Mouse (Mus musculus) layer of hippocampus, postnatal 14 days (tissue): ENCODE results near the gene Ckmt2. TPM values are rescaled to one million over a fixed set of nuclear protein-coding genes. Genes with fewer than 3 reads are reported as not detected.

Experiments used
- DNase-seq, 2 experiments: peaks; one replicate each; pipeline ENCODE4 v3.0.0; 2021 to 2022; ENCODE audit warnings: low spot score in 2 of 2, mixed read lengths in 1 of 2
- long read RNA-seq, 2 experiments: library from polyadenylated mRNA; stranded (forward); transcript quantifications; one replicate each; pipeline ENCODE4 v2.0.0; 2021
- total RNA-seq, 2 experiments: library from RNA; stranded (reverse); gene quantifications; 2 replicates each; pipeline ENCODE4 v1.2.3; 2021

The Ckmt2 gene
- total RNA-seq, result under 1 TPM; 0.30 to 0.43 TPM
- long read RNA-seq, experiment 1, partial matches to known transcripts, result 0 of 2 reads
- long read RNA-seq, experiment 1, other reads (novel, unspliced or antisense), result 2 of 2 reads
- long read RNA-seq, experiment 2, partial matches to known transcripts, result 0 of 1 reads
- long read RNA-seq, experiment 2, other reads (novel, unspliced or antisense), result 1 of 1 reads

GRCm38 (mm10) chr13:91876741-91877349 lies at the start of gene Ckmt2:
Gene Ckmt2, minus strand, starts transcription at chr13:91876885.
- no peak for DNase-seq

DNA sequence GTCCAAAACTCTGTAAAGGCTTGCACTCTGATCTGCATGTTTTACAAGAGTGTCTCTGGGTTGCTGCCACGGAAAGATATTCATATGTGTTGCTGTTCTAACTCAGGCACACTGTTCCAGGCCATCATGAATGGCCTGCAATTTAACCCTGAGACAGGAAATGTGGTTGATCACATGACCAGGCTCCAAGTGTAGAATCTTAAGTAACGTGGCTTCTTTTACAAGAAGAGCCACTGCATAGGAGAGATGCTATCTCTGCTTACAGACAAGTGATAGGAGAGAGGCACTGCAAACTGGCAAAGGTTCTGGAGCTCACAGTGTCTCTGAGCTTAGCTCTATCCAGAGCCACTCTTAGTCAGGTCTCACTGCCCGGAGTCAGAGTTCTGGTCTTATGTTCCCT lies 44.3 kb upstream of the Ckmt2 start:
- DNase-seq, result no peak

DNA sequence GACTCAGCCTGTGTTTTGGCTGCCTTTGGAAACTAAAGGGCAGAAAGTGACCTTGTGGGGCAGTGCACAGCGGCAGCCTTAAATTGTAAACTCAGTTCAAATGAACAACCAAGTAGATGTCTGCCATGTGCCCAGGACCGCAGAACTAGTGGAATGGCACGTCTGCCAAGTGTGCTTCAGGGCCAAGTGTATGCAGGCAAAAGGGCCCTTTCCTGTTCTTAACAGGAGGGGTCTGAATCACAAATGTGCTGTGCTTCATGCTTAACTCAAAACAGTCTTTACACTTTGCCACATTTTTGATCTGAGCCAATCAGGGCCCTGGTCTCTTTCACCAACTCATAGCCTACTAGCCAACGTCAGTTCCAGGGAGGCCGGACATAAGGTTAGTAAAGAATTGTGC lies 42.1 kb upstream of the Ckmt2 start:
- DNase-seq, result no peak

- no peak for DNase-seq
These were observed 41.1 kb upstream of the Ckmt2 start for GRCm38 (mm10) chr13:91917835-91918234.

- DNase-seq, result no peak
These were observed 39.6 kb upstream of the Ckmt2 start for GRCm38 (mm10) chr13:91916308-91916707.

- DNase-seq, result peak; percentile 54 to 74
These were observed 39.0 kb upstream of the Ckmt2 start for GRCm38 (mm10) chr13:91915582-91916239.

- no peak for DNase-seq
These were observed 38.5 kb upstream of the Ckmt2 start for GRCm38 (mm10) chr13:91915192-91915581.

- no peak for DNase-seq
These were observed 35.0 kb upstream of the Ckmt2 start for GRCm38 (mm10) chr13:91911652-91912051.

- DNase-seq, result no peak
These were observed 34.5 kb upstream of the Ckmt2 start for GRCm38 (mm10) chr13:91911211-91911610.

DNA sequence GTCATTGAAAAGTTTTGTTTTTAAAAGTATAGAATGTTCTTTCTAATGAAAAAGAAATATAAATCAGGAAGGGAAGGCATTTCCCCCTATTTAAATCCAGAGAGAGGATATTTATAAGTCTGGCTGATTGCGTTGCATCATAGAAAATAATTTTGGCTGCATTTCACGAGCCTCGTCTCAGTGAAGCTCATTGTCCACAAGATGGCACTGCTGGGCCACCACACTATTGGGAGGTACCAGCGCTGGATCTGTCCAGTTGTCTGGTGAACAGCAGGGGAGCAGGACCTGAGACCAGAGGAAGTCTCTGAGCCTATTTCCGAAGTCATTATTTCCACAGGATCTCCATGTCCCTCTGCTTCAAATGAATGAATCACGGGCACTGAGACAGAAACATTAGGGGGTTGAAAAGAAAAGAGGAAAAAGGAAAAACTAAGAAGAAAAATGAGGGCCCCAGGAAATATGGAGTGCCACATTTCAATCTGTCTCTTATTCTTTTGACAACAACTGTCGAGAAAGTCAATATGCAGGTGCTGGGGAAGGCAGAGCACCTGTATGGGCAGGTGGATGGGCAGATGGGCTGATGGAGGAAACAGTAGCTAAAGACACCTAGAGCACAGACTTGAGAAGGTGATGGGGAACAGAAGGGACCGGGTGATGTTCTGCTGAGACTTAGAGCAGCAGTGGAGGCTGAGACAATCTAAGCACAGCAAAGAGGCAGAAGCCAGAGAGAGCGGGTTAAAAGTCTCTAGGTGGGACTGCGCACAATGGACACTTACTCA lies 31.7 kb upstream of the Ckmt2 start:
- DNase-seq, result peak; percentile 67 to 91

DNA sequence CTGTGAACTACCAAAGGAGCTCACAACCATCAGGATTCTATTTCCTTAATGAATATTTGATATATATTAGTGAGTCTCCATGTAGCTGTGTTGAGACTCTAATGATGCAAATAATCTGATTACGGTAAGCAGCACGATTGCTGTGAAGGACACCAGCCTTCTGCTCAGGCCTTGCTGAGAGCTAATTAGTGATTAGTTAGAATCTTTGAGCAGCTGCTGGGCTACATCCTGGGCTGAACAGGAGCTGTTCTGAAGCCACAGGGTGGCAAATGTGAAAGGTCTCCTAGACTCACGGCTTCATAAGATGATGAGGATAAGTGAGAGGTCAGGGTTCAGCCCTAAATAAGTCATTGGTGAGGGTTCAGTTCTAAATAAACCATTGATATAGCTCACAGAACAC lies 29.7 kb upstream of the Ckmt2 start:
- no peak for DNase-seq

GRCm38 (mm10) chr13:91896476-91896875 lies 19.8 kb upstream of the Ckmt2 start:
- no peak for DNase-seq

DNA sequence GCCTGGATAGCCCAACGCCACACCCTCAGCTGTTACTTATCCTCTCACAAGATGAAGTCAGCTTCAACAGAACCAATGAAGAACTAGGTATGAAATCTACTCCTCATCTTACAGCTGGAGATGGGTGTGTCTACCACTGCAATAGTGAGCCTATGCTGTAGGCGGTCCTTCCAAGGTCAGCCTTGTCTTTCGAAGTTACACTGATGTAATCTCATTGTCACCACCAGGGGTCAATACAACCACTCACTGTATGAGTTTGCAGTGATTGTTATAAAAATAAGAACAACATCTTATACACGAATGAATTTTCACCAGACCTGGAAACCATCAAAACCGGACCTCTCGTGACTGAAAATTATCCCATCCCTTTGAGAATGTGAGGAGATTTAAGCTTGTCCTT lies 16.4 kb upstream of the Ckmt2 start:
- no peak for DNase-seq

DNA sequence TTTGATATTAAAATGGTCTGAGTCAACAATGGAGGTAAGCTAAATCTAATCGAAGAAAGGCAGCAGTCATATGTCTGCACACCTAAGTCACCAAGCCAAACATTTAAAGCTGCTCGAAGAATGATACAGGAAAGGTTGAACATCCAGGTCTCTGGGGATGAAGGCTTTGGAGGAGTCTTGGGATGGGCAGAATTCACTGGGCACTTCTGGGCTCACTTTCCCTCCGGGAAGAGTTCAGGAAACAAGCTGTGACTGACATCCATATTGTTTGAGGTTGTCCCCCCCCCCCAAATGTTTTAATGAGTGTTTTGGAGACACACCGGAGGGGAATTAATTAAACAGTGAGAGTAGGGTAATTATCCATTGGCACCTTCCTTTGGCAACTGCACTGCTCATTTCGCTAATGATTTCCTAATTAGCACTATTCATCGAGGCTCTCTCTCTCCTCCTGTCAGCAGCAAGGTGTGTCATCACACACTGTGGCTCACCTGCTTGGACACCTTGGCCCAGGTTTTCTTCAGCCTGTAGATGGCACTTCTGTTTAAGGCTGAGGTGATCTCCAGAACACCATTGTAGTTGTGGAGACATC lies 13.4 kb upstream of the Ckmt2 start:
- no peak for DNase-seq

GRCm38 (mm10) chr13:91884714-91885386 lies 8.2 kb upstream of the Ckmt2 start:
- DNase-seq, result no peak

- DNase-seq, result peak; percentile 60 to 73
These were observed 5.3 kb upstream of the Ckmt2 start for GRCm38 (mm10) chr13:91881837-91882480.

DNA sequence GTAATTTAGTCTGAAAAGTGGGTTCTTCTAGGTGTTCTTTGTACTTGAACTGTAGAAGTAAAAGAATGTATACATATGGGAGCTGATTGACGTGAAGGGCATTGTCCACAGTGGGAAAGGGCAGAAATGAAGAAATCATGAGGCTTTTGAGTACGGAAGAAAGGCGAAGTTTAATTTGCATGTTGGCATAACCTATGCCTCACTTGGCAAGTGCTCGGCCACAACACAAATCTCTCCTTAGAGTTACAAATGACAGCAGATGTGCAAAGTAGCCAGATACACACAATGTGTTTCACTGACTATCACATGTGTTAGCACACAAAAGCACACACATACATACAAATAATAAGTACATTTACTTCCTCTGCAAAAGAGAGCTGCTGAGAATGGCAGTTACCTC lies 3.6 kb upstream of the Ckmt2 start:
- DNase-seq, result no peak

- no peak for DNase-seq
These were observed 1.3 kb upstream of the Ckmt2 start for GRCm38 (mm10) chr13:91877996-91878395.

- no peak for DNase-seq
These were observed 665 bp upstream of the Ckmt2 start for GRCm38 (mm10) chr13:91877350-91877749.

- DNase-seq, result no peak
These were observed 1.1 kb downstream of the Ckmt2 start for GRCm38 (mm10) chr13:91875581-91875980.
